Mouse (Mus musculus) layer of hippocampus, postnatal 36 days (tissue): ENCODE measurements around the gene Vgf. TPM values are rescaled to one million over a fixed set of nuclear protein-coding genes. Genes with fewer than 3 reads are reported as not detected.
A peak's percentile ranks its signal among the peaks of the same experiment; 100 is the strongest.

Experiments used
- DNase-seq, 2 experiments: peaks; one replicate each; pipeline ENCODE4 v3.0.0; 2022
- total RNA-seq, 2 experiments: library from RNA; stranded (reverse); gene quantifications; 2 replicates each; pipeline ENCODE4 v1.2.3; 2021

Gene Vgf
- 100 to 1,000 TPM; 185 to 237 TPM for total RNA-seq

DNA sequence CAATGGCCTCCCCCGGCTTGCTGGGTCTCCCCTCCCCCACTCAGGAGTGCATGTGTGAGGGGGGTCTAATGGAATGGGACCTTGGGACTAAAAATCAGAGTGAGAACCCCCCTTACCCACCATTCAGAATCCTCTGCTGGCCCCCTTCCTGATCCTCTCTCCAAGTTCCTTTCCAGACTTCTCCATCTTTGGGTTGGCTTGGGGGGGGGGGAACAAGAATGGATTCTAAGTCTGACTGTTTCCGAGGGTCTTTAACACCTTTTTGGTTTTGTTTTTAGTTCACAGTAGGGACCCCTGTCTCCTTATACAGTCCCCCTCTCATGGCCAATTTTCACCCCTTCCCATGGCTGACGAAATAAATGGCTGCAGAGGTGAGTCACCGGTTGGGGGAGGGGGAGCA, at the start of gene Vgf:
TSS of gene Vgf (plus strand) at position 301 of the 400 bp plus-strand sequence.
- DNase-seq, result no peak

GRCm38 (mm10) chr5:136977769-136978168, 48.4 kb upstream of the Vgf start:
- no peak for DNase-seq

DNA sequence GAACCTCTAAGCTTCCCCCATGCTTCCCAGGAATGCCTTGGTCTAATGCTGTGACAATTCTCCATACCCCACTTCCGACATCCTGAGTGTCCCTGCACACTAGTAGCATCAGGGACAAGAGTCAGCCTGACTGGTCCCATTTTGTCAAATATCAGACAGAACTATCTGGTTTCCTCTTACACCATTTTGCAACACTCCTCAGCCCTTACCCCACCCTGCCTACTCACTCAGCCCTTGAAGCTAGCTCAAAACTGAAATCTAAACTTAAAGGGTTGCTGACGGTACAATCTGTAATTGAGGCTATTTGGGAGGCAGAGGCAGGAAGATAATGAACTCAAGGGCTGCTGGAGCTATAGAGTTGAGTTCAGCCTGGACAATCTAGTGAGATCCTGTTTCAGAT, 46.4 kb upstream of the Vgf start:
- no peak for DNase-seq

GRCm38 (mm10) chr5:136980974-136981373, 45.2 kb upstream of the Vgf start:
- DNase-seq, result no peak

DNA sequence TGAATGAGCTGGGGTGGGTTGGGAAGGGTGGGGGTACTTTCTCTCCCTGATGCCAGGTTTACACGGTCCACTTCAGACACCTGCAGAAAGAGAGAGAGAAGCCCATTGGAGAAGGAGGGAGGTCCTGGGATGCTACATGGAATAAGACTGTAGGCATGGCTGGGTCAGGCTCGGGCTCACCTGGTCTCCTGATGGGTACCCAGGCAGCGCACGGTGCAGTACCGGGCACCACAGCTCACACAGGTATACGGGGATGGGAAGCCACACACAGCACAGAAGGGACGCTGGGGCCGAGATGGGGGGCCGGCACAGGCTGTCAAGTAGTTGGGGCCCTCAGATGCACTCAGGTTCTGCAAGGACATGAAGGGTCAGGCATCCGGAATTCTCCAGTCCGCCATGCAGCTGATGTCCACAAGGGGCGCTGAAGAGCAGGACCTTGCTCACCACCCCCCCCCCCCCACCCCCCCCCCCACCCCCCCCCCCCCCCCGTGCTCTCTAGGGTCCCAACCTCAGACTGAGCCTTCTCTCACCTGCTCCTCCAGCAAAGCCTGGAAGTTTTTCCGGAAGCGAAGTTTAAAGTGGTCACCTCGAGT, 43.8 kb upstream of the Vgf start:
- no peak for DNase-seq

DNA sequence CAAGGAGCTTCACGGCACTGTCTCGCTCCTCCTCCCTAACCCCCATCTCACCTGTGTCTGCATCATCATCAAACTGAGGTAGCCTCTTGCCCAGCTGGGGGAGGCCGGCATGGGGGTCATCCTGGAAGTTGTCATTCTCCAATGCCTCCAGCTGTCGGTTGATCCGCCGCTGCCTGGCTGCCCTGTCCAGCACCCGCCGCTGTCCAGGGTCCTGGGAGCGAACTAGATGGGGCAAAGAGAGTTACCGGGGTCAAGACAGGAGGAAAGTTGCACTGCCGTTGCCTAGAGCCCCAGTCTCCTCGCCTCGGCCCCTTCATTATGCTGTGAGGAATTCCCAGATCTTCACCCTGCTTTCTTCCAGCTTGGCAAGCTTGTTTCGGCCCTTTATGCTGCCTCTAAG, 41.4 kb upstream of the Vgf start:
- no peak for DNase-seq

DNA sequence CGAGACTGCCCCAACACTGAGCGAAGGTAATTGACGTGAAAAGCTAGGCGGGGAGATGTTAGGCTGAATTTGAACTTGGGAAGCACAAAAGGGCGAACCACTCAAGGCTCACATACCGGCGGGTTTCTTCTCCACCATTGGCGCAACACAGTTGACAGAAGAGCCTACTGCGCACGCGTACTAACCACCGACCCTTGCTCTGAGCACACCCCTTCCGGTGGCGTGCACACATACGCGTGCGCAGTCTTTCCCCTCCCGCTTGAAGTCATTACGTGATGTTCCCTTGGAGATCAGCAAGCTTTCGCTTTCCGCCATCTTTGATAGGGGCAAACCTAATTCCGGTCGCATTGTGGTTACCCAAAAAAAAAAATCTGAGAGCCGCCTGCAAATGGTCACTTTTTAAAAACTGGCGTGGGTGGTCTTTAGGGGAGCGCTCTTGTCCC, 39.5 kb upstream of the Vgf start, which contains the start of gene Plod3:
TSS of gene Plod3 (plus strand) at position 325 of the 443 bp plus-strand sequence.
- peak; percentile 94 for DNase-seq

DNA sequence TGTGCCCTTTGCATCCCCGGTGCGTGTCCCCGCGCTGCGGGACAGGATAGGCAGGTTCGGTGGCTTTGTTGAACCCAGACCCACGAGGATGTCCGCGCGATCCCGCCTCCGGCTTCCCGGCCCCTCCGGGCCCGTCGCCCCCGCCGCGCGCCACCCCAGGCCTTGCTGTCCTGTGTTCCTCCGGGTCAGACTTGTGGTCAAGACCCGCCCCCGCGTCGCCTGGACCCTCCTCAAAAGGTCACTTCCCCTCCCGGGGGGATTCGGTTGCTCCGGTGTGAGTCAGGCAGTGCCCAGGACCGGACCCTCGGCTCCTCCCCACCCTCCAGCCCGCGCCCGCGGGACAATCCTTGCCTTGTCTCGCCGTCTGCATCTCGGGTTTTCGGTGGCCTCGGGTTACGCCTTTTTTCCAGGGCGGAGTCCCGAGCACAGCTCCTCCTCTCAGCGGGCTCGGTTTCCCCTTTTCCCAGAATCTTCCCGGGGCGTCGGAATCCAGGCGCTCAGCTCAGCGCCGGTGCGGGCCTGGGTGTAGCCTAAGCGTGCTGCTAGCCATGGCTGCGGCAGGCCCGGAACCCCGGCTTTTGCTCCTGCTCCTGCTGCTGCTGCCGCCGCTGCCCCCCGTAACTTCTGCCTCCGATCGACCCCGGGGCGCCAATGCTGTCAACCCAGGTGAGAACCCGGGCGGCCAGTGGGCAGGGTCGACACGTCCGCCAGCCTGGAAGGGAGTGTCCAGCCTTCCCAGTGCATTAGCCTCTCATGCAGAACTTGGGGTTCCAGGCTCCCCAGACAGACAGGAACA, 38.9 kb upstream of the Vgf start:
- peak; percentile 80 to 85 for DNase-seq

GRCm38 (mm10) chr5:136987934-136988271, 38.3 kb upstream of the Vgf start, which contains the start of gene Znhit1:
Gene Znhit1 (minus strand): TSS chr5:136988021.
- DNase-seq, result no peak

- DNase-seq, result peak; percentile 40 to 54
Measured at GRCm38 (mm10) chr5:136988420-136988819, 37.8 kb upstream of the Vgf start.

DNA sequence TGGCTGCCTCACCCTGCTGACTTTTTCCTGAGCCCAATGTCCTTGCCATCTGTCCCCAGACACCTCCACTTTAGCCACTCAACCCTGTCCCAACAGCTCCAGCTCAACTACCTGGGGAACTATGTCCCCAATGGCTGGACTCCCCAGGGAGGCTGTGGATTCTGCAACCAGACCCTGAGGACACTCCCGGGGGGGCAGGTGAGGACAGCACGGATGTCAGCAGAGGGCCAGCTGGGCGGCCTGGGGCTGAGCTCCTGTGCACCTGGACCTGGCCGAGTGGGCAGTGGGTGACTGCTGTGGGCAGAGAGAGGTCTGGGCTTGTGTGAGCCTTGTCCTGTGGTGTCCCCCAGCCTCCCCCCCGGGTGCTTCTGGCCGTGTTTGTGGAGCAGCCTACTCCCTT, 36.4 kb upstream of the Vgf start:
- DNase-seq, result no peak

- no peak for DNase-seq
Measured at GRCm38 (mm10) chr5:136999449-136999848, 26.7 kb upstream of the Vgf start.

- DNase-seq, result no peak
Measured at GRCm38 (mm10) chr5:137000612-137001011, 25.6 kb upstream of the Vgf start.

DNA sequence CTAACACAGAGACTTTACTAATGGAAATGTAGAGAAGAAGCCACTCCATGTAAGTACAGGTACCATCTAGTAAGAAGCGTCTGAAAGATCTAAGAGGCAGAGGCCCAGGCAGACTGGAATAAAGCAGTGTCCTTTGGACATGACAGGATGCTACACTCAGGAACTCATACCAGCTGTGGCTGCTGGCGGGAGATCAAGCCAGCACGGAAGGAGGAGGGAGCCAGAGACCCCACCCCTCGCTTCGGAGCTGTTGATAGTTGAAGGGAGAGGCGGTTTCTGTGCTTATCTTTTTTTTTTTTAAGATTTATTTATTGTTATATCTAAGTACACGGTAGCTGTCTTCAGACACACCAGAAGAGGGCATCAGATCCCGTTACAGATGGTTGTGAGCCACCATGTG, 18.9 kb upstream of the Vgf start:
- DNase-seq, result no peak

DNA sequence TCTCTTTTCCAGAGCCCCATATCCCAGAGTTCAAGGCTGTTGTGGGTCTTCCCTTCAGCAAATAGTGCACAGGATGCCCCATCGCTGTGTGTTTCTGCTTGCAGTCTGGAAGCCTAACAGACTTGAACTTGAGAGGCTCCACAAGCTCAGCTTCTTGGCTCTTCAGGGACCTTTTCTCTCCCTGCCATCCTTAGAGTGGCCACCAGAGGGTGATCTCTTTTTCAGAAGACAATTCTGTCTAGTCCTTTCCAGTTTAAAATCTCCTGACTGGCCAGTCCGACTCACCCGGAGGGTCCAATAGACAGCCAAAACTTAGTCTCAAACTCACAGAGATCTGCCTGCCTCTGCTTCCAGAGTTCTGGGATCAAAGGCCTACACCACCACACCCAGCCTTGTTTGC, 16.2 kb upstream of the Vgf start:
- DNase-seq, result no peak

DNA sequence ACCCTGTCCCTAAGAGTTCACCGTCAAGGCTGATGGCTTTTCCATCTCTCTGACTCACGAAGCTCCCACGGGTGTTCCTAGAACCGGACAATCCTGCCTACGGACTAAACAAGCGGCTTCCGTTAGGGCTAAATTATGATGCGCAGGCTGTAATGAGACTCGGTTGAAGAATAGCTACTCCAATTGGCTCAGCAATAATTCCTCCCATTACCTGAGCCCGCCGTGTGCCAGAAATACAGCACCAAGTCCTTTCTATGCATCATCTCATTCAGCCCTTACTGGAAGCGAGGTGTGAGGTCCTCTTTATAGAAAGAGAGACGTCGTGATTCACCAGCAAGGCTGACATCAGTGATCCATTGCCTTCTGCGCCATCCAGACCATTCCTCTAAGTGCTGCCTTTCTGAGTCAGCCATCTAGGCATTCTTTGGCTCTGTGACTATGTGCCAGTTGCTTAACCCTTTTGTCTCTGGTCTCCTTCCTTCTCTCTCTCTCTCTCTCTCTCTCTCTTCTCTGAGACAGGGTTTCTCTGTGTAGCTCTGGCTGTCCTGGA, 13.7 kb upstream of the Vgf start:
- no peak for DNase-seq

- DNase-seq, result no peak
Measured at GRCm38 (mm10) chr5:137015913-137016312, 10.3 kb upstream of the Vgf start.

- DNase-seq, result no peak
Measured at GRCm38 (mm10) chr5:137024318-137024717, 1.9 kb upstream of the Vgf start.

- DNase-seq, result peak; percentile 71 to 81
Measured at GRCm38 (mm10) chr5:137025132-137025531, 1.1 kb upstream of the Vgf start.

GRCm38 (mm10) chr5:137028561-137029272, 2.5 kb downstream of the Vgf start:
- DNase-seq, result no peak

DNA sequence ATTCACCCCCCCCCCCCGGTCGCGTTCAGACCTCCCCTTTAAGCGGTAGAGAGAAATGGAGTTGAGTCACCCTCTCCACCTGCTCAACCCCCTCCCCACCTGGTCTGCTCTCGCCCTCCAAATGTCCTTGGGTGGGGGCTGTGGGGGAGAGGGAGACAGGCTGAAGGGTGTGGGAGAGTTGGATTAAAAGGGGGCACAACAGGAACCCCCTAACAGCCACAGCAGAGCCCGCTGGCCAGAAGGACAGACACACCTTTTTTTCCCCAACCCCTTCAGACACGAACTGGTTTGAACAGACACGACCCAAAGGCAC, 3.0 kb downstream of the Vgf start:
- DNase-seq, result no peak

DNA sequence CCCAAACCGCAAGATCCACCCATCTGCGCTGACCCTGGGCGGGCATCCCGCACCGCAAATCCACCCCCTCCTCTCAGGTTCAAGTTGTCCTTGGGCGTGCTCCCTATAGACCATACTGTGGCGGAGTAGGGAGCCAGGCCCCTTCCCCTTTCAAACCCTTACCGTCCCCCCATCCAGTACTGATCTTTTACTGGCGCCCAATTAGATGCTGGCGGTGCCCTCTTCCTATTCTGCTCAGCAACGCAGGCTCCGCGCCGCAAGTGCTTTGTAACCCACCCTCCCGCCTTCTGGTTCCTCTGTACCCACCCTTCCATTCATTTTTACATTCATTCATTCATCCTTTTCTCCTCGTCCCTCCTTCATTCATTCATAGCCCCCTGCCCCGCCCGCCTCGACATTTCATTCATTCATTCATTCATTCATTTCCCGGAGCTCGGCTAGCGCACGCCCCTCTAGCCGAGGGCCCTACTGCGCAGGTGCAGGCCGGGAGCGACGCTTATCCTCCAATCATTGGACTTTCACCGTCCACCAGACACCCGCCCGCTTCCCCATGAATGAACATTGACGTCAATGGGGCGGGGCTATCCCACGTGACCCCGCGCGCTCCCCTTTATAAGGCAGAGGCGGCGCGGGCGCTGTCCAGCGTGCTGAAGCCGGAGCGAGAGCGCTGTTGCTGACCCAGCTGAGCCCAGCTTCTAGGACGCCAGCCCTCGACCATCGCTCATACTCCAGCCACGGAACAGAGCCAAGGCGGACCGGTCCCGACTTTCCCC, 3.6 kb downstream of the Vgf start:
- peak; percentile 92 to 94 for DNase-seq

DNA sequence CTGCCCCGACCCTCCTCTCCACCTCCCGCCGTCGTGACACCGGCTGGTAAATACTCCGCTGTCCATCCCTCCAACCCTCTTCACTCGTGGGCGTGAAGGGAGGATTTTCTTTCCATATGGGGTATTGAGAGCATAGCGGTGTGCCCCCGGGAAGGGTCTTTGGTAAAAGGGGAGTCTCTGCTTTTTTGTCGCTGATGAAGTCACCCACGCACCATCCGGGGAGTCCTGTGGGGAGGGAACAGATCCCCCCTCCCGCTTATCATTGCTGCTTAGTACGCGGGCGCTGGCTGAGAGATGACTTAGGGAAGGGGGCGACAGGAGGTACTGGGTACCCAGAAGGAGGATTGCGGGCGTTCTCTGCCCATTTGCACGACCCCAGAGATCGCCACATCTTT, 4.2 kb downstream of the Vgf start:
- peak; percentile 62 to 66 for DNase-seq
